Mouse (Mus musculus) brain, embryonic 14.5 days (tissue): ENCODE results near the gene Gm10639. TPM values are rescaled to one million over a fixed set of nuclear protein-coding genes. Genes with fewer than 3 reads are reported as not detected.
A peak's percentile ranks its signal among the peaks of the same experiment; 100 is the strongest.
"Not testable (repeated sequence)": the region's sequence is repeated elsewhere in the genome, so short reads cannot be mapped to it uniquely, and the experiment has no call there.

Experiments used
- DNase-seq: peaks from one replicate; pipeline ENCODE4 v3.0.0-alpha.2; 2011; ENCODE audit warnings: low read depth
- CTCF ChIP-seq: fragments of 200-500 bp; IDR thresholded peaks from 2 replicates; pipeline ENCODE4 v1.5.1; 2012; ENCODE audit warnings: inconsistent platforms, mild to moderate bottlenecking, moderate library complexity, borderline replicate concordance; ENCODE audit not compliant: insufficient read depth, insufficient read length; ENCODE audit errors: extremely low read depth
- POLR2A ChIP-seq: fragments of 200-500 bp; IDR thresholded peaks from 2 replicates; pipeline ENCODE4 v1.6.1; 2012; ENCODE audit warnings: mild to moderate bottlenecking, inconsistent platforms, borderline replicate concordance; ENCODE audit not compliant: poor library complexity, insufficient read depth, insufficient read length, severe bottlenecking; ENCODE audit errors: extremely low read depth
- polyA plus RNA-seq: library from polyadenylated mRNA; depleted of rRNA; stranded (reverse); fragments of >200 nt; gene quantifications from 2 replicates; pipeline ENCODE4 v1.2.3, GENCODE M21; 2012; rRNA removed

The Gm10639 gene
- polyA plus RNA-seq, 1 experiment, result not detected

DNA sequence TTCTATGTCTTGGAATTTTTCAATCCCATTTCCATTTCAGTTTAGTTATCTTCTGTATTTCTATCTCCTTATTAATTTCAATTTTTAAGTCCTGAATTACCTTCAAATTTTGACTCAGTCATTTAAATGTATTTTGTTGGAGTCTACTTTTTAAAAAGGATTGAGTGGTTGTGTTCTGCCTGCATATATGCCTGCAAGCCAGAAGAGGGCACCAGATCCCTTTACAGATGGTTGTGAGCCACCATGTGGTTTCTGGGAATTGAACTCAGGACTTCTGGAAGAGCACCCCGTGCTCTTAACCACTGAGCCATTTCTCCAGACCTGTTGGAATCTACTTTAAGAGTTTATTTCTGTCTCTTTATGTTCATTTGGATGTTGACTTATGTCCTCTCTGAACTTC, 29.8 kb downstream of the Gm10639 start:
- peak; percentile 20; the same call in 1 of the 2 replicates for TF ChIP-seq CTCF
- TF ChIP-seq POLR2A, result no peak
- DNase-seq, result peak; percentile 5

DNA sequence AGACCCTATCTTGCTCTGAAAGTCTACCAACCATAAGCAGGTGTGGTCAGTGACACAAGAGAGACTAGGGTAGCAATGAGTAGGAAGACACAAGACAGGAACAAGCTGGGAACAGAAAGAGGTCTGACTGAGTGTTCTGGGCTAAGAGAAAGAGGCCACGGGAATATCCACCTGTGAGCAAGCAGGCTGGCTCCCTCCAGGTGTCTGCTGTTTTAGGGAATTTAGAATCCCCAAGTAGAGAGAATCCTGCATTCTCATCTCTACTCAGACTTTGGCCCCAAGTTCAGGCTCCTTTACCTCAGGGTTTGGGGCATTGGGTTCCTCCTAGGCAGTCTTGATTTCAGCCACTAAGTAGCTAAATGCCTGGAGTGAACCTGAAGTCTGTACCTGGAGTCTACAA, 37.6 kb downstream of the Gm10639 start, which contains the start of gene Omt2b:
Gene Omt2b, plus strand, starts transcription at position 301 of the 400 bp plus-strand sequence.
- not testable (repeated sequence) for DNase-seq

GRCm38 (mm10) chr9:78337050-78337449, 47.3 kb downstream of the Gm10639 start:
- DNase-seq, result peak; percentile 53

GRCm38 (mm10) chr9:78340324-78340723, 50.6 kb downstream of the Gm10639 start:
- DNase-seq, result peak; percentile 57

GRCm38 (mm10) chr9:78342494-78342893, 52.8 kb downstream of the Gm10639 start:
- DNase-seq, result not testable (repeated sequence)

More at GRCm38 (mm10) chr9:78340324-78340723, 50.6 kb downstream of the Gm10639 start:
- TF ChIP-seq CTCF, result peak; percentile 68

DNA sequence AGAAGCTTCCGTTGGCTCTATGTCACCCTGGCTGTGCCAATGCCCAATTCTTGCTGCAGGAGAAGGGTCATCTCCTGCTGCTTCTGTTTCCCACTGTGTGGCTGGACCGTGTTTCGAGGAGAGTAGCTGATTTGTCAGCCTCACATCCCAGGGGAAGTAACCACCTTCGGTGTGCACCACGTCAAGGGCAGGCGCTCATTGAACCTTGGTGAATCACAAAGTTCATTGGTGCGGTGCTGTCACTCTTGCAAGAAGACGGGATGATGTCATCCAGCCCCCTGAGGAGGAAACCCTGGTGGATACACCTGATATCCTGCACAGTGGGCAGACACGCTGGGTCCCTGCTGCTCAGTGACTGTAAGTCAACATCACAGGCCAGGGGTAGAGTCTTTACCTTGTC, 53.3 kb downstream of the Gm10639 start:
- DNase-seq, result not testable (repeated sequence)

GRCm38 (mm10) chr9:78345235-78345634, 55.5 kb downstream of the Gm10639 start:
- DNase-seq, result not testable (repeated sequence)

DNA sequence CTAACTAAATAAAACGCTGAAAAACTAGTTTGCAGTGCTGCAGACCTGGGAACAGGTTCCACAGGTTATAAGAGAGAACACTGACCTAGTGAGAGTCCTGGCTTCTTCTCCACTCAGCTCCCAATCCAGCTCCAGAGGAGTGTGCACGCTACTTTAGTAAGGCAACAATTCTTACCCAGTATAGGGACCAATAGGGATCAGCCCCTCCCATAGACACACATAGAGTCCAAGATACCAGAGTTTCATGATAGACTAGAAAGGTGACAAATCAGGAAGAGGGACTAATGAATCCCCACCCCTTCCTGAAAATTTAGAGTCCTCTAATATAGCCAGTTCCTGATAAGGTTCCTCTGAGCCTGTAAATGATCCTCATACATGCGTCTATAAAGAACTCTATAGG, 57.3 kb downstream of the Gm10639 start:
- TF ChIP-seq CTCF (no peak), POLR2A (no peak)
- DNase-seq, result no peak

DNA sequence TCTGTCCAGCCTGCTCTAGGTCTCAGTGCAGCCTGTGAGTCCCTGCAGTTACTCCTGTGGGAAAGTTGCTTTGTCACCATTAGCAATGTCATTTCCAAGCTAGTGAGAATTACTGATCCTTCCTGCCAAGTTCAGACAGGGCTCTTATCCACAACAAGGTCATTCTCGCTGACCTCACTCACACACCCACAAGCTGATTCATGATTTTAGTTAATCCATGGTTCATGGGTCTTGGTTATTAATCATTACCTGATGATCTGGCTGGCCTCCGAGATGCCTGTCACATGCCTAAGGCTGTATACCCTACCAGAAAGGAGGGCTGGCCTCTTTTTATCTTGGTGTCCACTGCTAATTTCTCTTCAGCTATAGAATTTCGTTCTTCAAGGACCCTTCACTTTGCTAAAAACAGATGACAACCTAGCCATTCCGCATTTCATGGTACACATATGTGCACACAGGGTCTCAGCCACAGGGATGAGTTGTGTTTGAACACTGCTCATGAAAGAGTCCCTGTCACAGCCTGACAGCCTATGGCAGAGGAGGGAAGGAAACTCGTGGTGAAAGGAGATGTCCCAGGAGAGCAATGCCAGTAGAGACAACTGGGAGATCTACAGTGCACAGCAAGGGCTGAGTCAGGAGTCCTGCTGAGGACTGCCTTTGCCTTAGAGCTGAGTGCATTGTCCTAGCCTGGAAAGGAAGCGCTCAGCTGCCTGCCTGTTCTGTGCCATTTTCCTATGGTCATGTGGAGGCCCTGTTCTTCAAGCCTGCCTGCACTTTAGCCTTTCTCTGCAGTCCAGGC, 58.7 kb downstream of the Gm10639 start:
- not testable (repeated sequence) for DNase-seq

- not testable (repeated sequence) for DNase-seq
These were observed 59.4 kb downstream of the Gm10639 start for GRCm38 (mm10) chr9:78349141-78349540.

GRCm38 (mm10) chr9:78350007-78350406, 60.3 kb downstream of the Gm10639 start:
- not testable (repeated sequence) for DNase-seq

DNA sequence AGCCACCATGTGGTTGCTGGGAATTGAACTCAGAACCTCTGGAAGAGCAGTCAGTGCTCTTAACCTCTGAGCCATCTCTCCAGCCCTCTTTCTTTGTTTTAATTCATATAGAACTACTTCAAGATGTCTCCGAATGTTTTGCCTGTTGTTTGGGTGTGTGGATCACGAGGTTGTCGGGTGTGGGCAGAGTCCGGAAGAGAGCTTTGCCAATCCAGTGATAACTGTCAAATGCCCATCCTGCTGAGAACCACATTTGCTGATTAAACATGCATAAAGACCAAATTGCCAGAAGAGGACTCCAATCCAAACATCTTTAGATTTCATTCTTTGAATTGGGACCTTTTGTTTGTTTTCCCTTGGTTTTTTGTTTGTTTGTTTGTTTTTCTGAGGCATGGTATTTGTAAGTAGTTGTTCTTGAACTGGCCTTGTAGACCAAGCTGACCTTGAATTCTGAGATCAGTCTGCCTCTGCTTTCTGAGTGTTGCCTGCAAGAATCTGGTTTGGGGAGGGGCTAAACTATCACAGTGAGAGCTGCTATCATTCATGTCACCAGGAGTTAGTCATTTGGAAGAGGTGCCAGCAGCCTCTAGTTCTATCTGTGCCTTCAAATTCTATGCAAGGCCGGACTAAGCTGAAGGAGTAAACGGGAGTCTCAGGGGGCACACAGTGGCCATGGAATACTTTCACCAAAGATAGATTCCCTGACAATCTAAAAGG, 61.9 kb downstream of the Gm10639 start:
- no peak for DNase-seq
- no peak for TF ChIP-seq CTCF

Other genes with a start within 250 kb of the Gm10639 start
- not detected in 2 replicates for gene Gcm1, start 238.0 kb upstream of the Gm10639 start, polyA plus RNA-seq
- 61.9 and 77.0 TPM in 2 replicates for gene Fbxo9, start 180.9 kb upstream of the Gm10639 start, polyA plus RNA-seq
- gene Ick, start 180.7 kb upstream of the Gm10639 start, polyA plus RNA-seq, result 45.0 and 55.6 TPM in 2 replicates
- 10.6 and 14.7 TPM in 2 replicates for gene Gsta4, start 107.1 kb upstream of the Gm10639 start, polyA plus RNA-seq
- gene Gsta1, start 59.3 kb upstream of the Gm10639 start, polyA plus RNA-seq, result 0.19 TPM in 1 of 2 replicates, not detected in the other
- gene Gm3776, start 32.8 kb upstream of the Gm10639 start, polyA plus RNA-seq, result not detected in 2 replicates
- gene Omt2a, start 24.9 kb downstream of the Gm10639 start, polyA plus RNA-seq, result not detected in 2 replicates
- gene Omt2b, start 37.7 kb downstream of the Gm10639 start, polyA plus RNA-seq, result not detected in 2 replicates
- gene Gsta2, start 65.9 kb downstream of the Gm10639 start, polyA plus RNA-seq, result 0.20 TPM in 1 of 2 replicates, not detected in the other
- 4.1 and 4.5 TPM in 2 replicates for gene Dppa5a, start 78.3 kb downstream of the Gm10639 start, polyA plus RNA-seq
- 3.9 TPM in 2 replicates for gene Ooep, start 88.8 kb downstream of the Gm10639 start, polyA plus RNA-seq
- 0.27 and 0.42 TPM in 2 replicates for gene Ddx43, start 105.9 kb downstream of the Gm10639 start, polyA plus RNA-seq
- 0.67 and 0.97 TPM in 2 replicates for gene Cgas, start 153.3 kb downstream of the Gm10639 start, polyA plus RNA-seq
- gene Mto1, start 158.3 kb downstream of the Gm10639 start, polyA plus RNA-seq, result 23.8 and 25.0 TPM in 2 replicates
- 0.40 and 0.55 TPM in 2 replicates for gene Gm17324, start 158.9 kb downstream of the Gm10639 start, polyA plus RNA-seq
- 6,510 and 8,462 TPM in 2 replicates for gene Eef1a1, start 199.2 kb downstream of the Gm10639 start, polyA plus RNA-seq